Mouse (Mus musculus): ENCODE measurements around the gene Rgs4.

Rgs4 gene

DNA sequence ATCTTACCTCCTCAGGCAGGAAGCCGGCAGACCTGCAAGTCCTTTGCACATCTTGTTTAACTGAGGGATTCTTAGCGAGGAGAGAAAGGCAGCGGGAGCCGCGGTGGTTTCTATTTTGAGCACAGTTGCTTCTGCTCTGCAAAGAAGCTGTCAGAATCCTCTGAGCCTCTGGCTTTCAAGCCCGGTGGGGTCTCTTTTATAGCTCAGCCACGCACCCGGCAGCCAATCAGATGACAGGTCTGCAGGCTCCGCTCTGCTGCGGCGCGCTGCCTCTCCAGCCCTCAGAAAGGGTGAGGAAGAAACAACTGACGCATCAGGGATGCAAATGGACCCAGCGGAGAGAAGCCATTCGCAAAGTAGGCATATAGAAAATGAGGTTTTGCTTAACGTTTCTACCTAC is at the start of gene Rgs4:
Gene Rgs4, minus strand, starts transcription at position 170 of the 400 bp plus-strand sequence.
- no peak for DNase-seq (ENCODE audit: low read depth, low spot score)

GRCm38 (mm10) chr1:169792437-169792836 is 45.0 kb upstream of the Rgs4 start:
- DNase-seq (ENCODE audit: low read depth, low spot score) = no peak

- DNase-seq (ENCODE audit: low read depth, low spot score) = no peak
These were observed 38.5 kb upstream of the Rgs4 start for GRCm38 (mm10) chr1:169785981-169786380.

DNA sequence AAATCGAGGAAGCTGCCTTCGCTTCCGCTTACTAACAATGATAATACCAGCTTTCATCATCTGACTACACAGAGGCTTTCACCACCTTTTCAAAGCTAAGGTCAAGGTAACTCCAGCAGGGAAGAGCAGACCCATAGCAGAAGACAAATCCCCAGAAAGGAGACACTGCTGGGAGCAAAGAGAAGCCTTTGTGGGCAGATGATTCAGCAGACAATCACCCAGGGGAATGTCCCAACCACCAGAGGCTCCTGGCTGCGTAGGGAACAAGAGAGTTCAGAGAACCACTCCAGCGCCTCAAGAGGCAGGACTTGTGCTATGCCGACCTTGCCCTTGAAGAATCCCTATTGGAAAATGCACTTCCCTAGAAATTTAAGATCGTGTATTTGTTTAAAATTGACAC is 29.1 kb upstream of the Rgs4 start:
- DNase-seq (ENCODE audit: low read depth, low spot score) = no peak

DNA sequence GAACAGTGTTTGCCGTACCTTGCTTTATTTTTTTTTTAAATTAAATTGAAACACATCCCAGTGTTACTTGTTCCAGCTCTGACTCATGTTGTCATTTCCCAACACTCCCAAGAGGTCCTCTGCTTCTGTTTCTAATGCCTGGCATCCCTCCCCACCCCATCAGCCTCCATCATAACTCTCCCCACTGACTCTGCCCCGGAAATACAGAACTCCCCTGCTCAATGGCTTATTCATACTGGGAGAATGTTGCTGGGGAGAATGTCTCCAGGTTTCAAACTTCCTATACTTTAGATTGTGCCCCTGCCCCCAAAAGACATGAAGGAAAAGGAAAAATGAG is 17.1 kb upstream of the Rgs4 start:
- no peak for DNase-seq (ENCODE audit: low read depth, low spot score)

- no peak for DNase-seq (ENCODE audit: low read depth, low spot score)
These were observed 16.6 kb upstream of the Rgs4 start for GRCm38 (mm10) chr1:169763858-169764618.

- no peak for DNase-seq (ENCODE audit: low read depth, low spot score)
These were observed 15.1 kb upstream of the Rgs4 start for GRCm38 (mm10) chr1:169762524-169762923.

- no peak for DNase-seq (ENCODE audit: low read depth, low spot score)
These were observed 9.1 kb upstream of the Rgs4 start for GRCm38 (mm10) chr1:169756532-169756931.

GRCm38 (mm10) chr1:169752395-169752794 is 5.0 kb upstream of the Rgs4 start:
- no peak for DNase-seq (ENCODE audit: low read depth, low spot score)

GRCm38 (mm10) chr1:169748439-169748838 is 997 bp upstream of the Rgs4 start:
- DNase-seq (ENCODE audit: low read depth, low spot score) = no peak

DNA sequence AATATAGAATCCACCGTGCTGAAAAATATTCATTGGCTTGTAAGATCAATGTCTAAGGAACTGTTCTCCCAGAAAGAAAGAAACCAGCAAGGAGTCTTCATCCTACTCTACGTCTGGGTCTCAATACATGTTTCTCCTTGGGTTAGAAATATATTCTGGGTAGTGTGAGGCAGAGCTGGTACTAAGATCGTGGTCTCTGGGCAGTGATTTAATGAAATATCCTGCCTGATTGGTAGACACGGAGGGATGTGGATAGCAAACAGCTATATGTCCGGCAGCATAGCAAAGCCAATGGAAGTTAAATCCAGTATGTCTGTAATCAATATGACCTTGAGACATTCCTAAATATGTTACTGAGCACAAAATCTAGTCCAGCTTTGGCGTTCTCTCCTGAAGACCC is 460 bp upstream of the Rgs4 start:
- DNase-seq (ENCODE audit: low read depth, low spot score) = no peak

DNA sequence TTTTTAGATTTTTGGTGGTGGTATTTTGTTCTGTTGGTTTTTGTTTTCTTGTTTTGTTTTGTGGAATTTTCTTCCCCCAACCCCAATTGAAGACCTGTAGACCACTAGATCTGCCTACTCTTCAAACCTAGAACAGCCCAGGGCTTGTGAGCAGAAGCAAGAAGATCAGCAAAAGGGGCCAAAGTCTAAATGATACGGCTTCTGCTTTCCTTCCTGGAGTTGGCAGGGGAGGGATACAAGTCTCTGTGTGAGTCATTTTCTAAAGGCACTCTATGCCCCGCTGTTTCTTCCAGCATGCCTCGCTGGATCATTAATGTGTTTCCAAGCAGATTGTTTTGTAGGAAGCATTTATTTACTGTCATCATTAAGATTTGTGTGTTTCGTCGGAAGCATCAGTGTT is 6.3 kb downstream of the Rgs4 start:
- no peak for DNase-seq (ENCODE audit: low read depth, low spot score)

DNA sequence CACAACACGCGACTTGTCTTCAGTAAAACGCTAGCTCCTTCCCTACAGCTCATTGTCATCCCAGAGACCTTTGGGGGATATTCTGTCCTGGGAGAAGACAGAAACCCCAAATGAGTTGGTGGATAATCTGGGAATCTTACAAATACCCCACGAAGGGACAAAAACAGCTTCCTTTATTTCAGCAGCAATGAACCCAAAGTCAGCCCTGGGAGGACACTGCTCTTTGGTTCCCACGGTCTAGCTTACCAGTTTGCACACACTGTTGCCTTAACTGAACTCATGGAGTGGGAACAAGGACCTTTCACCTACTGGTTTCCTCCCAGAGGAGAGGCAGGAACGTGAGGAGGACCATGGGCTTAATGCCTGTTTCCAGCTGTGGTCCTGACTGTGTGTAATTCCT is 10.2 kb downstream of the Rgs4 start:
- no peak for DNase-seq (ENCODE audit: low read depth, low spot score)

- no peak for DNase-seq (ENCODE audit: low read depth, low spot score)
These were observed 11.3 kb downstream of the Rgs4 start for GRCm38 (mm10) chr1:169736139-169736538.

- no peak for DNase-seq (ENCODE audit: low read depth, low spot score)
These were observed 16.8 kb downstream of the Rgs4 start for GRCm38 (mm10) chr1:169730599-169731100.

DNA sequence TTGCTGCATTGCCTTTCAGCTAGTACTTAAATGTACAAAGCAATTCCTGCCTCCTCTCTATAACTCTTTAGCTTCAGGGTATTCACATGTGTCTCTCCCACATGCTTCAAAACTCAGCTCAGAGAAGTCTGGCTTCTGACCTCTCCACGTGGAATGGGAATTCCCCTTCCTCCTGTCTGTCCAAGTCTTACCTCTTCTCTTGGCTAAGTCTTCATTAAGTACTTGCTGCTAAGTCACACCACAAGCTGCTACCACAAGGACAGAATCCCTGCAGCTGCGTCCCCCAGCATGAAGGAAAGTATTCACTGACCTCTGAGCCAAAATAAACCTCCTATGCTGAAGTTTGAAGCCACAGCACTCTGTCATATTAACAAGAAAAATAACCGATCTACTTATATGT is 21.1 kb downstream of the Rgs4 start:
- DNase-seq (ENCODE audit: low read depth, low spot score) = no peak

DNA sequence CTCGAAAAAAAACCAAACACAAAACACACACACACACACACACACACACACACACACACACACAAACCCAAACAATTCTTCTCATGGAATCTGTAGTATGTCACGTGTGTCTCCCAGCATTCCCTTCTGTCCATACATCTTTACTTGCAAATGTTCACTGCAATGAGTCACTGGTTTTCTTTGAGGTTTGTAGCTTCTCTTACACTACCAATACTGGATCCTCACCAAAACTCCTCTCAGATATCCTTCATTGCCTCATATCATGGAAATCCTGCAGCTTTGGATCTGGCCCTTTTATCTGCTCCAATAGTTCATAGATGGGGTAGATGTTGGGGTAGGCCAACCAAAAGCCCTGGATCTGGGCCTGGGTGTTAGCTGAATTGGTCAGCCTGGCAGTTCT is 25.6 kb downstream of the Rgs4 start:
- DNase-seq (ENCODE audit: low read depth, low spot score) = no peak

GRCm38 (mm10) chr1:169704395-169705087 is 42.9 kb downstream of the Rgs4 start:
- no peak for DNase-seq (ENCODE audit: low read depth, low spot score)

GRCm38 (mm10) chr1:169699184-169699583 is 48.3 kb downstream of the Rgs4 start:
- DNase-seq (ENCODE audit: low read depth, low spot score) = no peak

GRCm38 (mm10) chr1:169697236-169697635 is 50.2 kb downstream of the Rgs4 start:
- DNase-seq (ENCODE audit: low read depth, low spot score) = no peak

- DNase-seq (ENCODE audit: low read depth, low spot score) = no peak
These were observed 52.1 kb downstream of the Rgs4 start for GRCm38 (mm10) chr1:169695356-169695755.

DNA sequence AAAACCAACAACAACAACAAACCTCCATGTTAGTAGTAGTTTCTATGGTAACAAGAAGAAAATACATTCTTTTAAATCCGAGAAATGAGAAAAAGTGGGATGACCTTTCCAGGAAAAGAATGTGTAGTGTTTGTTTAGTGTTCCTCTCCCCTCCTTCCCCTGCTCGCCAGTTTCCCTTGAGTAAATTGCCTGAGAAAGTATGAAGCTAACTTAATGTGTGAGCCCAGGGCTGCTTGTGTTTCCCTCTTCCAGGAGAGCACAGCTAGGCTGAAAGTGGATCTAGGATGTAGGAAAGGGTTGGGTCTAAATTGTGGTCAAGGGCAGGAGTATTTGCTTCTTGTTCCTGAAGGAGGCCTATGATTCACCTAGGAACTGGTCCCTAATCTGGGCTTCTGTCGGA is 53.9 kb downstream of the Rgs4 start:
- DNase-seq (ENCODE audit: low read depth, low spot score) = no peak

GRCm38 (mm10) chr1:169693040-169693439 is 54.4 kb downstream of the Rgs4 start:
- no peak for DNase-seq (ENCODE audit: low read depth, low spot score)

Measured in WW6 (cell line).